Mouse (Mus musculus): ENCODE results near the gene Kcnh1.

DNA sequence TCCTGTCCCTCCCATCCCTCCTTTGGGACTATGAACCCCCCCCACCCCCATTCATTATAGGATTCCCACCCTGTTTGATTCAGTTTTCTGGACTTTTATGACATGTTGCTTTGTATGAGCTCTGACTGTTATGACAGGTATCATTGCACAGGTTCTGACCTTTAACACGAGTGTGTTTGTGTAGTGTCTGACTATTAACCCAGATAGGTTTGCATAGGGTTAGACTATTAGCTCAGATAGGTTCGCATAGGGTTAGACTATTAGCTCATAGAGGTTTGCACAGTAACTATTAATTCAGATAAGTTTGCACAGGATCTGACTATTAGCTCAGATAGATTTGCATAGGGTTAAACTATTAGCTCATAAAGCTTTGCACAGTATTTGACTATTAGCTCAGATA, 201.7 kb downstream of the Kcnh1 start:
- TF ChIP-seq EP300 (optimal IDR thresholded peaks at IDR 0.05) (no peak), CTCF (IDR thresholded peaks at IDR 0.05; ENCODE audit: low read depth) (no peak)

Measured in stomach, postnatal 0 days (tissue).